Mouse (Mus musculus) neural tube, embryonic 14.5 days (tissue): ENCODE data around the gene Hist1h2ah. TPM values are rescaled to one million over a fixed set of nuclear protein-coding genes. Genes with fewer than 3 reads are reported as not detected.
"Not testable (repeated sequence)": the region's sequence is repeated elsewhere in the genome, so short reads cannot be mapped to it uniquely, and the experiment has no call there.

Source experiments
- ATAC-seq: fragments of 200-750 bp; cut with Nextera tagmentation; 2 replicates; pipeline ENCODE4 v1.8.0; 2017; ENCODE audit warnings: low read depth, mild to moderate bottlenecking, moderate TSS enrichment, moderate library complexity
- H3K27ac ChIP-seq: fragments of 300-500 bp; sonication (generic); 2 replicates; pipeline ENCODE4 v1.5.1; 2014; ENCODE audit warnings: low read depth, mild to moderate bottlenecking, control low read depth, low read length, moderate library complexity, mixed read lengths
- H3K27me3 ChIP-seq: fragments of 300-500 bp; sonication (generic); 2 replicates; pipeline ENCODE4 v1.6.1; 2014; ENCODE audit warnings: low read length; ENCODE audit not compliant: control insufficient read depth, insufficient read depth
- H3K36me3 ChIP-seq: fragments of 300-500 bp; sonication (generic); 2 replicates; pipeline ENCODE4 v1.6.1; 2014; ENCODE audit warnings: low read length, mixed read lengths; ENCODE audit not compliant: control insufficient read depth, insufficient read depth
- H3K4me1 ChIP-seq: fragments of 300-500 bp; sonication (generic); 2 replicates; pipeline ENCODE4 v1.6.1; 2014; ENCODE audit warnings: low read length; ENCODE audit not compliant: control insufficient read depth, insufficient read depth
- H3K4me2 ChIP-seq: fragments of 300-500 bp; sonication (generic); 2 replicates; pipeline ENCODE4 v1.6.1; 2014; ENCODE audit warnings: mild to moderate bottlenecking, low read depth, low read length, control low read depth
- H3K4me3 ChIP-seq: fragments of 300-500 bp; sonication (generic); 2 replicates; pipeline ENCODE4 v1.5.1; 2014; ENCODE audit warnings: low read depth, low read length, control low read depth, mixed read lengths
- H3K9ac ChIP-seq: fragments of 300-500 bp; sonication (generic); replicated peaks from 2 replicates; pipeline ENCODE4 v1.6.1; 2014; ENCODE audit warnings: low read depth, mild to moderate bottlenecking, control low read depth, low read length, mixed read lengths
- H3K9me3 ChIP-seq: fragments of 300-500 bp; sonication (generic); 2 replicates; pipeline ENCODE4 v1.6.1; 2016; ENCODE audit warnings: low read length; ENCODE audit not compliant: control insufficient read depth
- WGBS: fragments of 180-500 bp; shearing (Covaris S2); extraction: QIAGEN DNeasy Blood & Tissue Kit; methylation state at CpG from one replicate; pipeline ENCODE4 v1.1.7; 2014; 5-methylcytosine and 5-hydroxymethylcytosine counted together
- polyA plus RNA-seq: library from polyadenylated mRNA; unstranded; fragments of >200 nt; fragmentation: Nextera tagmentation; extraction: Ambion mirVana; gene quantifications from 2 replicates; pipeline ENCODE4 v1.2.1, GENCODE M21; 2014

Gene Hist1h2ah
- not detected in 2 replicates for polyA plus RNA-seq

- peak within 1 kb of the TSS; percentile 55; the same call in 1 of the 2 replicates for H3K27ac ChIP-seq
- under 1% methylated on average over 22 of the region's 69 CpGs for WGBS
- H3K36me3 ChIP-seq, H3K27me3 ChIP-seq, H3K9me3 ChIP-seq: not testable (repeated sequence)
- peak within 1 kb of the TSS; percentile 33 for H3K4me3 ChIP-seq
- H3K4me1 ChIP-seq = peaks cover 13% of the 10 kb centered on the region
- peak within 1 kb of the TSS; percentile 68 for H3K4me2 ChIP-seq
- 0 out of 2 replicates have a peak within 1 kb of the TSS, but pooled peaks have one; percentile 25 for H3K9ac ChIP-seq
- ATAC-seq = peak; percentile 99
These were observed at the start of gene Hist1h2ah, which contains the start of gene Hist1h2bk for GRCm38 (mm10) chr13:22035267-22036148. TSS of gene Hist1h2ah (minus strand) at chr13:22035568. TSS of gene Hist1h2bk (plus strand) at chr13:22035870.

- not testable (repeated sequence) for H3K4me1 ChIP-seq, H3K4me2 ChIP-seq, H3K27ac ChIP-seq, ATAC-seq, H3K27me3 ChIP-seq, H3K9ac ChIP-seq, H3K36me3 ChIP-seq, H3K9me3 ChIP-seq, H3K4me3 ChIP-seq
- WGBS = 88% methylated on average over 1 of the region's 1 CpGs
These were observed 48.8 kb upstream of the Hist1h2ah start, which contains the start of gene Vmn1r188 for GRCm38 (mm10) chr13:22084140-22084539. TSS of gene Vmn1r188 (plus strand) at chr13:22084440.

DNA sequence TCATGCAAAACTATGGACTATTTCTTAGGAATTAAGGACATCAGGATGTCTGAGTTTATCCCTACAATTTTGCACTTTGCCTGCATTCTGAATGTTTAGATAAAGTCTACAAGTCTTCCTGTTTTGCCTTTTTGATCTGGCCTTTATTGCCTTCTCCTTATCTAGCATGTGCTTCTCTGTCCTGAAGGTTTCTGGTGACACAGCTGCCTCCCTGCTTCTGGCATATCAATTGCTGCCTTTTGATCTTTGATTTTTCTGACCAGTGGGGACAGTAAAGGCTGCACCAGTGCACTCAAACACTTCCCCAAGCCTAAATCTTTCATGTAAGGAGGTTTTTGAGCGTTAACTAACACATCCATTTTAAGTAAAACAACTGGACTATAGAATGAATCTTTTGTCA, 28.1 kb upstream of the Hist1h2ah start:
- H3K4me1 ChIP-seq = no peaks in the 10 kb centered on the region
- no peak overlapping the region for H3K4me3 ChIP-seq
- H3K36me3 ChIP-seq = no peaks in the 10 kb centered on the region
- H3K9ac ChIP-seq = no peak overlapping the region
- WGBS = 69% methylated on average over 1 of the region's 1 CpGs
- ATAC-seq = no peak
- no peaks in the 10 kb centered on the region for H3K9me3 ChIP-seq
- H3K4me2 ChIP-seq = no peak overlapping the region
- H3K27me3 ChIP-seq = no peaks in the 10 kb centered on the region
- H3K27ac ChIP-seq = no peak overlapping the region

- no peak for ATAC-seq
- H3K4me2 ChIP-seq = no peak overlapping the region
- WGBS = 85% methylated on average over 1 of the region's 1 CpGs
- no peak overlapping the region for H3K27ac ChIP-seq
- H3K36me3 ChIP-seq = no peaks in the 10 kb centered on the region
- H3K4me3 ChIP-seq = no peak overlapping the region
- no peaks in the 10 kb centered on the region for H3K27me3 ChIP-seq
- H3K4me1 ChIP-seq = no peaks in the 10 kb centered on the region
- no peak overlapping the region for H3K9ac ChIP-seq
- no peaks in the 10 kb centered on the region for H3K9me3 ChIP-seq
These were observed 26.1 kb upstream of the Hist1h2ah start for GRCm38 (mm10) chr13:22061422-22061821.

DNA sequence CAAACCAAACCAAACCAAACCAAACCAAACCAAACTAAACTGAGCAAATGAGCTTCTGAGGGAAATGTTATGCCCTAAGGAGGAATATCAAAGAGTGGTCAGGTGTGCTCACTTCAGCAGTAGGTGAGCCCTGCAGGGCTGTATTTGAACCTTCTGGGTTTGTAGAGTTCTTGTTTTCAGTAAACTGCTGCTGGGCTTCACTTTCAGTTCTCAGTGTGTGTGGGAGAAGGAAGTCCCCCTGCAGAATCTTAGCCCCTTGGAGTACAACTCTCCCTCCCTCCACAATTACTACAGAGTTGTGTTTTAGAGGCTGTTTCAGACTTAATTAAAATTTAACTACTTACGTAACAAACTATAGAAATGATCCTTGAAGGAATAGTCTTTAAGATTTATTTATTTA, 18.4 kb upstream of the Hist1h2ah start:
- Histone ChIP-seq H3K4me2 (no peak overlapping the region), H3K9ac (no peak overlapping the region), H3K4me1 (0 out of 2 replicates have a peak, but pooled peaks cover 3% of the 10 kb centered on the region), H3K27me3 (no peaks in the 10 kb centered on the region), H3K4me3 (no peak overlapping the region), H3K27ac (no peak overlapping the region), H3K36me3 (no peaks in the 10 kb centered on the region), H3K9me3 (no peaks in the 10 kb centered on the region)
- 94% methylated on average over 1 of the region's 1 CpGs for WGBS
- no peak for ATAC-seq

GRCm38 (mm10) chr13:22051523-22051859, 16.1 kb upstream of the Hist1h2ah start:
- Histone ChIP-seq H3K9me3 (no peaks in the 10 kb centered on the region), H3K4me3 (peak overlapping the region; percentile 51), H3K27ac (peak overlapping the region; percentile 83), H3K4me1 (0 out of 2 replicates have a peak, but pooled peaks cover 3% of the 10 kb centered on the region), H3K27me3 (no peaks in the 10 kb centered on the region), H3K4me2 (peak overlapping the region; percentile 59), H3K9ac (peak overlapping the region; percentile 53; the same call in 1 of the 2 replicates), H3K36me3 (no peaks in the 10 kb centered on the region)
- WGBS = 18% methylated on average over 5 of the region's 5 CpGs
- peak; percentile 54 for ATAC-seq

DNA sequence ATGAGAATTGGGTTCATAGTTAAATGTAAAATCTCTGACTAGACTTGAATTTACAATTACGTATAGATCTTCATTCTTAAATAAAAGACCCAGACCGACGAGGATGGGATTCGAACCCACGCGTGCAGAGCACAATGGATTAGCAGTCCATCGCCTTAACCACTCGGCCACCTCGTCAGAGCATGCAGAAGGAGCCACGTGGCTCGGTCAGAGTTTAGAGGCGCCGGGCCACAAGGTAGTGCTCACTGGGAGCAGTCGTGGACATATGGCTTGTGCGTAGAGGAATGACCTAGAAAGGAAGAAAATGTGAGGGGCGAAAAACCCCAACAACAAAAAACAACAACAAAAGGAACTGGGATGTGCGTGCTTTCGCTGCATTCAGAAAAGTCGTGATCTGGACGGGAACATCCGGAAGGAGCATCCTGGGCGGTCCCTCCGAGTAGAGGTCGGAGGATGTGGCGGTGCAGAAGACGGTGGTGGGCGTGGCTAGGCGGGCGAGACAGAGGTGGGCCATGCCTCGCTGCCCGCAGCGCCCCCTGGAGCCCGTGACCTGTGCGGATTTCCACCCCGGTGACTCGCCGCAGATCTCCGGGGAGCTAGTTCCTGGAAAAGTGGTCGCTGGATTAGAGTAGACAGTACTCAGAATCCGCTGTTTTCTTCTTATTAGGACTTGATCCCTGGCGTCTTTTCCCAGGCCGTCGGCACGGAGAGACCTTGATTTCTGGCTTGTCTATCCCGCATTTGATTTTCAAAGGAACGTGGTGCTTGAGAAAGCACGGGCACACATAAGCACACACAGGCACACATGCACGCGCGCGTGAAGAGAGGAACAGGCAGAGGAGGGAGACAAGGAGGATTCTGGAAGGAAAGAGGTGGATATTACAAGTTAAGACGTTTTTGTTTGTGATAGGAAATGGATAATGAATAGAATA, 15.5 kb upstream of the Hist1h2ah start:
- Histone ChIP-seq H3K4me3 (peak overlapping the region; percentile 51), H3K4me1 (0 out of 2 replicates have a peak, but pooled peaks cover 3% of the 10 kb centered on the region), H3K36me3 (no peaks in the 10 kb centered on the region), H3K4me2 (peak overlapping the region; percentile 59), H3K9ac (peak overlapping the region; percentile 53; the same call in 1 of the 2 replicates), H3K27me3 (no peaks in the 10 kb centered on the region), H3K9me3 (no peaks in the 10 kb centered on the region), H3K27ac (peak overlapping the region; percentile 83)
- under 1% methylated on average over 52 of the region's 52 CpGs for WGBS
- ATAC-seq = peak; percentile 97

DNA sequence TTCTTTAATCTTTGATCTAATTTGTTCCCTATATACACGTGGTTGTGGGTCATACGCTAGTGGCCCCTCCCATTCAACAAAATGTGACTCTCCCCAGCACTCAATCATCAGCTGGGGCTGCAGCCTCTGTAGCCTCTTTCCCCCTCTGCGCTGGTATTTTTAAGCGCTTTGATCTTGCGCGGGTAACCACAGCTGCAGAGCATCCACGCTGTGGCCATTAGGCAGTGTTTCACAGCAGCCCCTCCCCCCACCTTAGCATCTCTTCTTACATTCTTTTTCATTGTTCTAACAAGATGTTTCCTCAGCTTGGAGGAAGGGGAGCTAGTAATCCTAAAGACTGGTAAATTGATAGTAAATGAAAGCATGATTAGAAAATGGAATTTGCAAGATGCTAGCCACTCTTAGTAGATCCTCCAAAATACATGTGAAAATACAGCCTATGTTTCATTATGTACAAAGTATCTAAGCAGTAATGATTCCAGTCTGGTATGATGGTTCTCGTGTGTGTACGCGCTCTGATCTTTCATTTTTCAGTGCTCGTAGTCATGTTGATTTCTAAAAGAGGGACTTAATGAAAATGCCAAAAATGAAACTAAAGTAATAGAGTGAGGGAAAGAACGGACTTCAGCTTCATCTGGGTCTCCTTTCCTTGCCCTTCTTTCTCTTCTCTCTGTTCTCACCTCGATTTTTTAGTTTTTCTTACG, 14.5 kb upstream of the Hist1h2ah start:
- H3K4me2 ChIP-seq = peak overlapping the region; percentile 59
- 0 out of 2 replicates have a peak, but pooled peaks cover 3% of the 10 kb centered on the region for H3K4me1 ChIP-seq
- H3K27me3 ChIP-seq = no peaks in the 10 kb centered on the region
- whole genome bisulfite sequencing = under 1% methylated on average over 14 of the region's 14 CpGs
- H3K9me3 ChIP-seq = no peaks in the 10 kb centered on the region
- peak; percentile 41 for ATAC-seq
- H3K27ac ChIP-seq = peak overlapping the region; percentile 83
- no peaks in the 10 kb centered on the region for H3K36me3 ChIP-seq
- H3K9ac ChIP-seq = peak overlapping the region; percentile 3
- H3K4me3 ChIP-seq = peak overlapping the region; percentile 51
